Mouse (Mus musculus) megakaryocyte, embryonic 14.5 days (primary cell): ENCODE results near the gene Sik1.

Source experiments
- FLI1 ChIP-seq: IDR thresholded peaks from 2 replicates; pipeline ENCODE4 v1.6.1; 2012; ENCODE audit warnings: low read length, inconsistent platforms, mixed read lengths
- GATA1 ChIP-seq: IDR thresholded peaks from 3 replicates; pipeline ENCODE4 v1.6.1; 2012; ENCODE audit warnings: mixed read lengths, low read length, inconsistent platforms, borderline replicate concordance

DNA sequence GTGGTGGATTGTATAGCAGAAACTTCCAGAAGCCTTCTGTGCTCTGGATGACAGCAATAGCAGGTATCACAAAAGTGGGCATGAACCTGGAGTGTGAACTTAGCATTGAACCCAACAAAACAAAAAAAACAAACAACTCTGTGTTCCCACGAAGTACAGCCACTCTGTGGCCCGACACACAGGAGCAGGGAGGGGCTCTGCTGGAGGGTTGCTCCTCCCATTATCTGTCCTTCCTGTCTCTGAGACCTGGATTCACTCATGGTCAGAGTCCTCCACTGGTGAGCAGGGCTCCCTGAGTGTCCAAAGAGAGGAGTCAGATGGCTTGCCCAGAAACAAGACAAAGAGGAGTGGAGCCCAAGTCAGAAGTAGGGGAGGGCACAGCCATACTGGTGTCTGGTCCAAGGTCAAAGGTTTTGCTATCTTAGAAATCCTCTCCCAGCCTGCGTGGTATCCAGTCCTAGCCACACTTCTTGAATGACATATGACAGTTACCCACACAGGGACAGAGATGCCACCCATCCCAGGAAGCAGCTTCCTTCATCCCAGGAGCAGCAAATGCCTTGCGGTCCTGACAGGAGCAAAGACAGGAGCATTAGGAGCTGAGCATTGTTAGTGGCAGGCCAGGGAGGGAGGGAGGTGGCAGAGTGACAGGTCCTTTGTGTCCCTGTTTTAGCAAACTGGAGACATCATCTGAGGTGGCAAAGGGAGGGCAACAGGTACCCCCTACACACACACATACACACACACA, 35.3 kb downstream of the Sik1 start:
- TF ChIP-seq GATA1 (no peak), FLI1 (no peak)
